Mouse (Mus musculus): Measurements from ENCODE around the gene Fst.

Fst gene

GRCm38 (mm10) chr13:114458886-114459700, at the start of gene Fst:
TSS of gene Fst (minus strand) at chr13:114458951.
- DNase-seq (ENCODE audit: low read depth) = no peak

GRCm38 (mm10) chr13:114493826-114494225, 35.1 kb upstream of the Fst start:
- no peak for DNase-seq (ENCODE audit: low read depth)

- DNase-seq (ENCODE audit: low read depth) = no peak
These were observed 29.4 kb upstream of the Fst start for GRCm38 (mm10) chr13:114488178-114488577.

- DNase-seq (ENCODE audit: low read depth) = no peak
These were observed 19.6 kb upstream of the Fst start for GRCm38 (mm10) chr13:114478329-114478728.

- DNase-seq (ENCODE audit: low read depth) = no peak
These were observed 11.2 kb upstream of the Fst start for GRCm38 (mm10) chr13:114469945-114470344.

GRCm38 (mm10) chr13:114466269-114466919, 7.6 kb upstream of the Fst start:
- DNase-seq (ENCODE audit: low read depth) = peak; percentile 37

GRCm38 (mm10) chr13:114465387-114465786, 6.6 kb upstream of the Fst start:
- DNase-seq (ENCODE audit: low read depth) = no peak

- DNase-seq (ENCODE audit: low read depth) = no peak
These were observed 6.1 kb upstream of the Fst start for GRCm38 (mm10) chr13:114464824-114465223.

- peak; percentile 50 for DNase-seq (ENCODE audit: low read depth)
These were observed 4.0 kb upstream of the Fst start for GRCm38 (mm10) chr13:114462548-114463408.

GRCm38 (mm10) chr13:114460306-114460892, 1.6 kb upstream of the Fst start:
- DNase-seq (ENCODE audit: low read depth) = peak; percentile 29

- no peak for DNase-seq (ENCODE audit: low read depth)
These were observed 980 bp upstream of the Fst start for GRCm38 (mm10) chr13:114459701-114460160.

GRCm38 (mm10) chr13:114458291-114458885, 363 bp downstream of the Fst start:
- no peak for DNase-seq (ENCODE audit: low read depth)

- no peak for DNase-seq (ENCODE audit: low read depth)
These were observed 1.1 kb downstream of the Fst start for GRCm38 (mm10) chr13:114457567-114458120.

GRCm38 (mm10) chr13:114456766-114457566, 1.8 kb downstream of the Fst start:
- no peak for DNase-seq (ENCODE audit: low read depth)

- no peak for DNase-seq (ENCODE audit: low read depth)
These were observed 2.5 kb downstream of the Fst start for GRCm38 (mm10) chr13:114456224-114456623.

GRCm38 (mm10) chr13:114455788-114456187, 3.0 kb downstream of the Fst start:
- DNase-seq (ENCODE audit: low read depth) = no peak

- no peak for DNase-seq (ENCODE audit: low read depth)
These were observed 11.5 kb downstream of the Fst start for GRCm38 (mm10) chr13:114447213-114447612.

GRCm38 (mm10) chr13:114432491-114432890, 26.3 kb downstream of the Fst start:
- DNase-seq (ENCODE audit: low read depth) = no peak

- no peak for DNase-seq (ENCODE audit: low read depth)
These were observed 33.5 kb downstream of the Fst start for GRCm38 (mm10) chr13:114425230-114425629.

GRCm38 (mm10) chr13:114420235-114420634, 38.5 kb downstream of the Fst start:
- DNase-seq (ENCODE audit: low read depth) = no peak
